Comparison of ENCODE assay signal across 14 mouse cellular contexts in genomic region chr5:22348412-22348811, GRCm38 (mm10). TPM values are rescaled to one million over a fixed set of nuclear protein-coding genes. Genes with fewer than 3 reads are reported as not detected.
A peak's percentile ranks its signal among the peaks of the same experiment; 100 is the strongest.
DNase-seq lines count a peak whose midpoint lies in the region; ATAC-seq and TF ChIP-seq lines count a peak whose summit lies in the region.
"Had no signal": no experiment of that assay in that cellular context is flagged by ENCODE, and none has a peak within 500 bp of the region (broad histone marks: within the 10 kb centered on the region; RNA-seq: fewer than 3 reads in every experiment).

No protein-coding gene starts in this region.

- DNase-seq in embryonic facial prominence, embryonic 11.5 days (ENCODE audit: low spot score), result no peak
- DNase-seq in embryonic facial prominence, embryonic 10.5 days (ENCODE audit: low spot score), result no peak
- no peak for DNase-seq in stomach, postnatal 0 days (ENCODE audit: low spot score)
- DNase-seq in liver, postnatal 0 days, result peak; percentile 69
- DNase-seq in right cerebral cortex, postnatal 10 days (ENCODE audit: low spot score in 2 of 2), result no peak
- DNase-seq in cerebellum, adult 2 months, result no peak
- no peak for DNase-seq in adrenal gland, postnatal 14 days
- DNase-seq: cerebellum, adult 9-11 months; forebrain, postnatal 0 days; heart, postnatal 4 days; kidney, postnatal 36 days had no signal

- no peak for TF ChIP-seq EP300 in stomach, postnatal 0 days (optimal IDR thresholded peaks at IDR 0.05)
- TF ChIP-seq EP300 in liver, postnatal 0 days (IDR thresholded peaks at IDR 0.05; ENCODE audit: low read depth), result peak; percentile 100

- peaks cover 35% of the 10 kb centered on the region for H3K27me3 ChIP-seq in embryonic facial prominence, embryonic 11.5 days (ENCODE audit: control insufficient read depth, insufficient read depth, low read length)
- H3K27me3 ChIP-seq in embryonic facial prominence, embryonic 10.5 days (replicated peaks; ENCODE audit: low read depth, poor library complexity, severe bottlenecking), result peaks cover 50% of the 10 kb centered on the region
- peaks cover 38% of the 10 kb centered on the region for H3K27me3 ChIP-seq in stomach, embryonic 14.5 days (ENCODE audit: control insufficient read depth, insufficient read depth, low read length)
- H3K27me3 ChIP-seq in stomach, postnatal 0 days (ENCODE audit: control insufficient read depth, insufficient read depth, low read length), result peaks cover 17% of the 10 kb centered on the region; the same call in 1 of the 2 replicates
- H3K27me3 ChIP-seq in liver, postnatal 0 days (ENCODE audit: insufficient read depth, low read length), result peaks cover 18% of the 10 kb centered on the region
- H3K27me3 ChIP-seq in cerebellum, adult 2 months (ENCODE audit: control insufficient read depth, insufficient read depth, low read length), result no peaks in the 10 kb centered on the region

- H3K4me3 ChIP-seq in embryonic facial prominence, embryonic 11.5 days (ENCODE audit: low read depth, low read length), result no peak overlapping the region
- H3K4me3 ChIP-seq in embryonic facial prominence, embryonic 10.5 days, result no peak overlapping the region
- no peak overlapping the region for H3K4me3 ChIP-seq in stomach, embryonic 14.5 days (ENCODE audit: low read depth, low read length)
- no peak overlapping the region for H3K4me3 ChIP-seq in stomach, postnatal 0 days (ENCODE audit: low read depth, low read length)
- H3K4me3 ChIP-seq in liver, postnatal 0 days (ENCODE audit: low read depth, low read length), result no peak overlapping the region
- H3K4me3 ChIP-seq in cerebellum, adult 2 months (replicated peaks; ENCODE audit: insufficient read depth, low read depth, low read length), result no peak overlapping the region
- H3K4me3 ChIP-seq: limb, embryonic 13.5 days; megakaryocyte, embryonic 14.5 days had no signal

- H3K9me3 ChIP-seq in embryonic facial prominence, embryonic 11.5 days (replicated peaks; ENCODE audit: control insufficient read depth, low read length), result no peaks in the 10 kb centered on the region
- no peaks in the 10 kb centered on the region for H3K9me3 ChIP-seq in embryonic facial prominence, embryonic 10.5 days
- H3K9me3 ChIP-seq in stomach, embryonic 14.5 days (ENCODE audit: control insufficient read depth, low read depth, low read length), result no peaks in the 10 kb centered on the region
- no peaks in the 10 kb centered on the region for H3K9me3 ChIP-seq in stomach, postnatal 0 days (ENCODE audit: control insufficient read depth, low read length)
- H3K9me3 ChIP-seq in liver, postnatal 0 days (ENCODE audit: low read length), result no peaks in the 10 kb centered on the region
- H3K9me3 ChIP-seq: limb, embryonic 13.5 days; megakaryocyte, embryonic 14.5 days had no signal

- no peak for TF ChIP-seq POLR2A in cerebellum, adult 2 months (IDR thresholded peaks at IDR 0.05; ENCODE audit: borderline replicate concordance, insufficient read depth, low read length)

- no peak overlapping the region for H3K4me2 ChIP-seq in embryonic facial prominence, embryonic 11.5 days (ENCODE audit: low read depth, low read length)
- H3K4me2 ChIP-seq in stomach, embryonic 14.5 days (replicated peaks; ENCODE audit: low read depth, low read length), result no peak overlapping the region
- H3K4me2 ChIP-seq in stomach, postnatal 0 days (replicated peaks; ENCODE audit: low read depth), result no peak overlapping the region
- H3K4me2 ChIP-seq in liver, postnatal 0 days (ENCODE audit: low read depth, low read length), result peak overlapping the region; percentile 11; the same call in 1 of the 2 replicates
- H3K4me2 ChIP-seq: limb, embryonic 13.5 days had no signal

- H3K27ac ChIP-seq in embryonic facial prominence, embryonic 11.5 days (replicated peaks; ENCODE audit: low read depth, low read length), result no peak overlapping the region
- no peak overlapping the region for H3K27ac ChIP-seq in embryonic facial prominence, embryonic 10.5 days (replicated peaks)
- no peak overlapping the region for H3K27ac ChIP-seq in stomach, embryonic 14.5 days (ENCODE audit: low read length)
- H3K27ac ChIP-seq in stomach, postnatal 0 days (replicated peaks), result no peak overlapping the region
- H3K27ac ChIP-seq in liver, postnatal 0 days (ENCODE audit: low read depth), result peak overlapping the region; percentile 65
- H3K27ac ChIP-seq in cerebellum, adult 2 months (ENCODE audit: insufficient read depth, low read length), result no peak overlapping the region
- H3K27ac ChIP-seq: limb, embryonic 13.5 days had no signal

- 0 out of 2 replicates have a peak, but pooled peaks have one; percentile 50 for ATAC-seq in embryonic facial prominence, embryonic 11.5 days (replicated peaks; ENCODE audit: insufficient number of reproducible peaks, low FRiP score, low TSS enrichment, low read depth)
- peak; percentile 59; the same call in 1 of the 2 replicates for ATAC-seq in stomach, embryonic 14.5 days (ENCODE audit: insufficient number of reproducible peaks, insufficient read depth, low FRiP score, low read depth)
- ATAC-seq in stomach, postnatal 0 days (ENCODE audit: low FRiP score, low TSS enrichment), result no peak
- peak; percentile 89 for ATAC-seq in liver, postnatal 0 days
- ATAC-seq: forebrain, postnatal 0 days had no signal

- WGBS in embryonic facial prominence, embryonic 11.5 days, result 81% methylated on average over 3 of the region's 3 CpGs
- 81% methylated on average over 3 of the region's 3 CpGs for WGBS in embryonic facial prominence, embryonic 10.5 days
- WGBS in stomach, embryonic 14.5 days, result 48% methylated on average over 3 of the region's 3 CpGs
- WGBS in stomach, postnatal 0 days, result 53% methylated on average over 3 of the region's 3 CpGs
- WGBS in liver, postnatal 0 days (ENCODE audit: insufficient replicate concordance), result 36% methylated on average over 3 of the region's 3 CpGs
- 87% methylated on average over 3 of the region's 3 CpGs for WGBS in cerebellum, adult 2 months

- H3K4me1 ChIP-seq in embryonic facial prominence, embryonic 11.5 days (ENCODE audit: control insufficient read depth, insufficient read depth, low read length), result no peaks in the 10 kb centered on the region
- H3K4me1 ChIP-seq in embryonic facial prominence, embryonic 10.5 days, result peaks cover 20% of the 10 kb centered on the region
- peaks cover 10% of the 10 kb centered on the region; the same call in 1 of the 2 replicates for H3K4me1 ChIP-seq in stomach, embryonic 14.5 days (ENCODE audit: control insufficient read depth, insufficient read depth, low read length)
- no peaks in the 10 kb centered on the region for H3K4me1 ChIP-seq in stomach, postnatal 0 days (replicated peaks; ENCODE audit: control insufficient read depth, insufficient read depth)
- peaks cover 35% of the 10 kb centered on the region for H3K4me1 ChIP-seq in liver, postnatal 0 days (ENCODE audit: insufficient read depth)
- H3K4me1 ChIP-seq in cerebellum, adult 2 months (ENCODE audit: control insufficient read depth, insufficient read depth, low read length), result peaks cover 13% of the 10 kb centered on the region

- no peak overlapping the region for H3K9ac ChIP-seq in embryonic facial prominence, embryonic 11.5 days (replicated peaks; ENCODE audit: low read length)
- H3K9ac ChIP-seq in stomach, embryonic 14.5 days (replicated peaks; ENCODE audit: low read depth, low read length), result no peak overlapping the region
- H3K9ac ChIP-seq in stomach, postnatal 0 days (ENCODE audit: low read length), result no peak overlapping the region
- H3K9ac ChIP-seq in liver, postnatal 0 days (replicated peaks), result no peak overlapping the region
- H3K9ac ChIP-seq: forebrain, postnatal 0 days; limb, embryonic 13.5 days had no signal

- H3K36me3 ChIP-seq in embryonic facial prominence, embryonic 11.5 days (replicated peaks; ENCODE audit: control insufficient read depth, insufficient read depth, low read depth, low read length), result no peaks in the 10 kb centered on the region
- no peaks in the 10 kb centered on the region for H3K36me3 ChIP-seq in embryonic facial prominence, embryonic 10.5 days (replicated peaks)
- H3K36me3 ChIP-seq in stomach, embryonic 14.5 days (ENCODE audit: control insufficient read depth, insufficient read depth, low read length), result no peaks in the 10 kb centered on the region
- H3K36me3 ChIP-seq in stomach, postnatal 0 days (ENCODE audit: control insufficient read depth, insufficient read depth, low read length), result no peaks in the 10 kb centered on the region
- no peaks in the 10 kb centered on the region for H3K36me3 ChIP-seq in liver, postnatal 0 days (replicated peaks; ENCODE audit: insufficient read depth, low read length)
- H3K36me3 ChIP-seq: limb, embryonic 13.5 days had no signal

- TF ChIP-seq CTCF in stomach, postnatal 0 days (IDR thresholded peaks at IDR 0.05; ENCODE audit: low read depth), result no peak
- no peak for TF ChIP-seq CTCF in liver, postnatal 0 days (IDR thresholded peaks at IDR 0.05; ENCODE audit: low read depth)
- no peak for TF ChIP-seq CTCF in cerebellum, adult 2 months (IDR thresholded peaks at IDR 0.05; ENCODE audit: borderline replicate concordance, insufficient read depth, low read depth, low read length)

RNA-seq across cellular contexts. Expression of gene Reln, which starts 3.9 kb away (rescaled TPM):
- polyA plus RNA-seq in embryonic facial prominence, embryonic 11.5 days (2014; fragmentation: Nextera tagmentation; extraction: Ambion mirVana), result 3.0 and 5.5 TPM in 2 replicates
- 1.6 and 2.1 TPM in 2 replicates for polyA plus RNA-seq in embryonic facial prominence, embryonic 10.5 days (2016; fragmentation: Nextera tagmentation; extraction: Ambion mirVana)
- polyA plus RNA-seq in stomach, embryonic 14.5 days (2014; fragmentation: Nextera tagmentation; extraction: Ambion mirVana), result 5.2 and 5.9 TPM in 2 replicates
- polyA plus RNA-seq in stomach, postnatal 0 days (2015; fragmentation: Nextera tagmentation; extraction: Ambion mirVana), result 1.6 and 1.8 TPM in 2 replicates
- 15.0 and 16.8 TPM in 2 replicates for polyA plus RNA-seq in liver, postnatal 0 days (2015; fragmentation: Nextera tagmentation; extraction: Ambion mirVana)
- polyA plus RNA-seq in cerebellum, adult 2 months (2012; rRNA removed), result 184 and 204 TPM in 2 replicates
- total RNA-seq in adrenal gland, postnatal 14 days (2021), result 7.4 and 15.8 TPM in 2 replicates

Comparison
In these comparisons a context has a peak if more than half of its experiments do, and no peak if none do; other contexts are left out.
1. RNA of gene Reln, which starts 3.9 kb away (polyA plus RNA-seq): 184 to 204 TPM in cerebellum, adult 2 months; 15.0 to 16.8 TPM in liver, postnatal 0 days, 5.2 to 5.9 TPM in stomach, embryonic 14.5 days, 3.0 to 5.5 TPM in embryonic facial prominence, embryonic 11.5 days, 1.6 to 2.1 TPM in embryonic facial prominence, embryonic 10.5 days and 1.6 to 1.8 TPM in stomach, postnatal 0 days; every median in the first group is over 10 times any median in the second.